Mouse (Mus musculus): ENCODE results near the gene Lyrm7.
A peak's percentile ranks its signal among the peaks of the same experiment; 100 is the strongest.
"Not testable (repeated sequence)": the region's sequence is repeated elsewhere in the genome, so short reads cannot be mapped to it uniquely, and the experiment has no call there.

Gene Lyrm7

GRCm38 (mm10) chr11:54860256-54861038 is at the start of gene Lyrm7:
Gene Lyrm7, minus strand, starts transcription at chr11:54860916.
- DNase-seq (ENCODE audit: low spot score): peak; percentile 98

- DNase-seq (ENCODE audit: low spot score): no peak
Observed at GRCm38 (mm10) chr11:54910081-54910665, 49.5 kb upstream of the Lyrm7 start.

- no peak for DNase-seq (ENCODE audit: low spot score)
Observed at GRCm38 (mm10) chr11:54909273-54909672, 48.6 kb upstream of the Lyrm7 start.

- DNase-seq (ENCODE audit: low spot score): no peak
Observed at GRCm38 (mm10) chr11:54907259-54907658, 46.5 kb upstream of the Lyrm7 start.

GRCm38 (mm10) chr11:54906466-54906865 is 45.8 kb upstream of the Lyrm7 start:
- no peak for DNase-seq (ENCODE audit: low spot score)

- DNase-seq (ENCODE audit: low spot score): no peak
Observed at GRCm38 (mm10) chr11:54905931-54906330, 45.2 kb upstream of the Lyrm7 start.

- DNase-seq (ENCODE audit: low spot score): no peak
Observed at GRCm38 (mm10) chr11:54905086-54905485, 44.4 kb upstream of the Lyrm7 start.

GRCm38 (mm10) chr11:54903940-54904706 is 43.4 kb upstream of the Lyrm7 start:
- DNase-seq (ENCODE audit: low spot score): peak; percentile 71

GRCm38 (mm10) chr11:54903339-54903738 is 42.6 kb upstream of the Lyrm7 start:
- no peak for DNase-seq (ENCODE audit: low spot score)

GRCm38 (mm10) chr11:54902333-54903323 is 41.9 kb upstream of the Lyrm7 start, which contains the start of gene Gpx3:
Gene Gpx3, plus strand, starts transcription at chr11:54902453.
- DNase-seq (ENCODE audit: low spot score): peak; percentile 90

GRCm38 (mm10) chr11:54899657-54900056 is 38.9 kb upstream of the Lyrm7 start:
- DNase-seq (ENCODE audit: low spot score): no peak

- peak; percentile 47 for DNase-seq (ENCODE audit: low spot score)
Observed at GRCm38 (mm10) chr11:54897470-54897869, 36.8 kb upstream of the Lyrm7 start.

GRCm38 (mm10) chr11:54896646-54897045 is 35.9 kb upstream of the Lyrm7 start:
- DNase-seq (ENCODE audit: low spot score): not testable (repeated sequence)

GRCm38 (mm10) chr11:54894589-54894988 is 33.9 kb upstream of the Lyrm7 start:
- DNase-seq (ENCODE audit: low spot score): no peak

GRCm38 (mm10) chr11:54892091-54892490 is 31.4 kb upstream of the Lyrm7 start:
- DNase-seq (ENCODE audit: low spot score): no peak

- DNase-seq (ENCODE audit: low spot score): no peak
Observed at GRCm38 (mm10) chr11:54891341-54891740, 30.6 kb upstream of the Lyrm7 start.

GRCm38 (mm10) chr11:54887927-54888326 is 27.2 kb upstream of the Lyrm7 start:
- no peak for DNase-seq (ENCODE audit: low spot score)

- DNase-seq (ENCODE audit: low spot score): no peak
Observed at GRCm38 (mm10) chr11:54885406-54885805, 24.7 kb upstream of the Lyrm7 start.

- peak; percentile 64 for DNase-seq (ENCODE audit: low spot score)
Observed at GRCm38 (mm10) chr11:54884937-54885336, 24.2 kb upstream of the Lyrm7 start.

GRCm38 (mm10) chr11:54884197-54884828 is 23.6 kb upstream of the Lyrm7 start:
- no peak for DNase-seq (ENCODE audit: low spot score)

GRCm38 (mm10) chr11:54882671-54883070 is 22.0 kb upstream of the Lyrm7 start:
- peak; percentile 54 for DNase-seq (ENCODE audit: low spot score)

All from embryo, embryonic 10 days (tissue).